Mouse (Mus musculus) layer of hippocampus, postnatal 10 days (tissue): ENCODE results near the gene Slc9a6. TPM values are rescaled to one million over a fixed set of nuclear protein-coding genes. Genes with fewer than 3 reads are reported as not detected.

ENCODE experiments used
- microRNA-seq, 2 experiments: library from miRNA; unstranded; fragments of <30 nt; microRNA quantifications; one replicate each; pipeline ENCODE4 v1.2.0; 2021
- total RNA-seq, 2 experiments: library from RNA; stranded (reverse); gene quantifications; 2 replicates each; pipeline ENCODE4 v1.2.3; 2021

Slc9a6 gene
- total RNA-seq, 2 experiments from 2014 or later, result 99.6 to 99.7 TPM

Small RNA genes within 50 kb of the gene (microRNA-seq; reads per million reads assigned to microRNA genes)
- 0 reads per million in 2 experiments for gene Mir5116

Other genes with a start within 250 kb of the Slc9a6 start
- 10 to 100 TPM; 38.6 to 43.1 TPM for gene Smim10l2a, start 235.2 kb upstream of the Slc9a6 start, total RNA-seq
- not detected for gene Gm2174, start 161.8 kb upstream of the Slc9a6 start, total RNA-seq
- 10 to 100 TPM; 26.6 to 31.3 TPM for gene Ints6l, start 154.9 kb upstream of the Slc9a6 start, total RNA-seq
- gene Gm10477, start 85.0 kb upstream of the Slc9a6 start, total RNA-seq, result not detected
- not detected for gene Gm648, start 60.2 kb upstream of the Slc9a6 start, total RNA-seq
- gene Mmgt1, start 11.7 kb upstream of the Slc9a6 start, total RNA-seq, result 10 to 100 TPM; 35.0 to 37.1 TPM
- gene Fhl1, start 122.0 kb downstream of the Slc9a6 start, total RNA-seq, result 100 to 1,000 TPM; 154 to 160 TPM
- under 1 TPM; 0.21 to 0.22 TPM for gene Map7d3, start 212.6 kb downstream of the Slc9a6 start, total RNA-seq